Mouse (Mus musculus) liver, embryonic 16.5 days (tissue): ENCODE data around the gene Myo6. TPM values are rescaled to one million over a fixed set of nuclear protein-coding genes. Genes with fewer than 3 reads are reported as not detected.

Experiments
- ATAC-seq: fragments of 200-750 bp; cut with Nextera tagmentation; 2 replicates; pipeline ENCODE4 v1.8.0; 2017; ENCODE audit warnings: low read depth, mild to moderate bottlenecking, moderate number of reproducible peaks, moderate library complexity
- H3K27ac ChIP-seq: fragments of 300-500 bp; sonication (generic); 2 replicates; pipeline ENCODE4 v1.5.1; 2014; ENCODE audit warnings: mild to moderate bottlenecking, low read length
- H3K27me3 ChIP-seq: fragments of 300-500 bp; sonication (generic); 2 replicates; pipeline ENCODE4 v1.6.1; 2014; ENCODE audit warnings: low read depth, low read length, mixed read lengths; ENCODE audit not compliant: control insufficient read depth, insufficient read depth
- H3K36me3 ChIP-seq: fragments of 300-500 bp; sonication (generic); 2 replicates; pipeline ENCODE4 v1.6.1; 2014; ENCODE audit warnings: mild to moderate bottlenecking; ENCODE audit not compliant: control insufficient read depth, insufficient read depth
- H3K4me1 ChIP-seq: fragments of 300-500 bp; sonication (generic); 2 replicates; pipeline ENCODE4 v1.6.1; 2014; ENCODE audit warnings: low read depth, low read length, mixed read lengths; ENCODE audit not compliant: control insufficient read depth
- H3K4me2 ChIP-seq: fragments of 300-500 bp; sonication (generic); 2 replicates; pipeline ENCODE4 v1.6.1; 2014; ENCODE audit warnings: low read depth, low read length, mixed read lengths
- H3K4me3 ChIP-seq: fragments of 300-500 bp; sonication (generic); 2 replicates; pipeline ENCODE4 v1.5.1; 2014; ENCODE audit warnings: low read depth, mild to moderate bottlenecking, low read length
- H3K9ac ChIP-seq: fragments of 300-500 bp; sonication (generic); 2 replicates; pipeline ENCODE4 v1.6.1; 2014; ENCODE audit warnings: low read depth, low read length
- H3K9me3 ChIP-seq: fragments of 300-500 bp; sonication (generic); replicated peaks from 2 replicates; pipeline ENCODE4 v1.6.1; 2016; ENCODE audit warnings: low read length; ENCODE audit not compliant: control insufficient read depth
- WGBS: fragments of 180-500 bp; shearing (Covaris S2); extraction: QIAGEN DNeasy Blood & Tissue Kit; methylation state at CpG from one replicate; pipeline ENCODE4 v1.1.7; 2014; ENCODE audit not compliant: insufficient replicate concordance; 5-methylcytosine and 5-hydroxymethylcytosine counted together
- polyA plus RNA-seq: library from polyadenylated mRNA; unstranded; fragments of >200 nt; fragmentation: Nextera tagmentation; extraction: Ambion mirVana; gene quantifications from 2 replicates; pipeline ENCODE4 v1.2.1, GENCODE M21; 2015

Gene Myo6
- polyA plus RNA-seq, 1 experiment from 2014 or later: 3.9 TPM

DNA sequence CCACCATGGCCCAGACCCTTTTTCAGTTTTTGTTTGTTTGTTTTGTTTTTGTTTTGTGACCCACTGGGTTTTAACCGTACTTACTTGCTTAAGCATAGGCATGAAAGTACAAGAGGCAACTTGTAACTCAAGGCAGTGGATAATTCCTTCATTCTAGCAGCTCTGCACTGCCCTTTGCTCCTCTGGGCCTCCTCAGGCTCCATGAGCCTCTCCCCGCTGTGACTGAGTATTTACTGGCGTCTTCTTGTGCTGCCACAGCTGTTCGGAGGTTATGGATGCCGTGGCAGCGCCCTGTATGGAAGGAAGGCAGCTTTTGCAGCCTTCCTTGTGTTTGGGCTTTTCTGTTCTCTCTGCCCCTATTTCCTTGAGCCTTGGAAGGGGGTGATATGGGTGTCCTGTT is 26.4 kb downstream of the Myo6 start:
- H3K36me3 ChIP-seq: no peaks in the 10 kb centered on the region
- ATAC-seq: no peak
- WGBS: 64% methylated on average over 6 of the region's 6 CpGs
- H3K27me3 ChIP-seq: no peaks in the 10 kb centered on the region
- H3K27ac ChIP-seq: no peak overlapping the region
- no peaks in the 10 kb centered on the region for H3K4me1 ChIP-seq
- no peak overlapping the region for H3K4me2 ChIP-seq
- H3K9me3 ChIP-seq: no peaks in the 10 kb centered on the region
- no peak overlapping the region for H3K9ac ChIP-seq
- H3K4me3 ChIP-seq: no peak overlapping the region

DNA sequence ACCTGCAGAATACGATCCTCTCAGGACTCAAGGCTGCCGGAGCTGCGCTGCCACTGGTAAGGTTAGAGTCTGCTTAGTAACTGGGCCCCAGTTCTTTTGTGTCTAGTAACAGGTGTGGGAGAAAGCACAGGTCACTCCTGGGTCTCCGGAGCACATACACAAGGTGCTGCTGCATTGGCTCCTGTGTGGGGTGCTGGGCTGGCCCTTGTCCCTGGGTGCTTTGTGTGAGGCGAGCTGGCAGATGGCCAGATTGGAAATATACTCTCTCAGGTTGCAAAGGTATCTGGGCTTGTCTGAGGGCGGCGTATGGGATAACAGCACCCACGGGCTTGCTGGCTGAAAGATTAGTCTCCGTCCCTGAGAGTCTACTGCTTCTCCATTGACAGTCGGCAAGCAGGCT is 27.5 kb downstream of the Myo6 start:
- H3K9ac ChIP-seq: no peak overlapping the region
- H3K27me3 ChIP-seq: no peaks in the 10 kb centered on the region
- H3K4me2 ChIP-seq: no peak overlapping the region
- no peaks in the 10 kb centered on the region for H3K9me3 ChIP-seq
- no peak overlapping the region for H3K4me3 ChIP-seq
- H3K36me3 ChIP-seq: no peaks in the 10 kb centered on the region
- H3K27ac ChIP-seq: no peak overlapping the region
- ATAC-seq: peak; percentile 48; the same call in 1 of the 2 replicates
- 58% methylated on average over 10 of the region's 10 CpGs for WGBS
- H3K4me1 ChIP-seq: no peaks in the 10 kb centered on the region

DNA sequence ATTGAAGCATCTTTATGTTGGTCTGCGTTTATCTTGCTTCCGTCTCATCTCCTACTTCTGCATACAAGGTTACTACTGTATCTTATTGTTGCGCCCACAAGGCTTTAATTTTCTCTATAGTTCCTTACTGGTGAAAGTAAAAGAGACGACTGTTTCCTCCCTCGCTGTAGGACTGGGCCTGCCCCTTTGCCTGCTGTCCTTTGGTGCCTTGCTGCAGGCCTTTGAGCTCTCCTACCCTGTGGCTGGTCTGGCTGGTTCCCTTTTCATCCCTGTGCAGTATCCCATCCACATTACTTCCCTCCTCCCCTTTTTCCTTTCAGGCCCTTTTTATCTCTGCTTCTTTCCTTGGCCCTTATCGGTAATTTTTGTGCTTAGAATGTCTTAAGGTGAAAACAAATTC is 29.6 kb downstream of the Myo6 start:
- 49% methylated on average over 6 of the region's 6 CpGs for WGBS
- no peaks in the 10 kb centered on the region for H3K36me3 ChIP-seq
- no peaks in the 10 kb centered on the region for H3K27me3 ChIP-seq
- H3K9me3 ChIP-seq: no peaks in the 10 kb centered on the region
- H3K27ac ChIP-seq: no peak overlapping the region
- no peak for ATAC-seq
- no peak overlapping the region for H3K4me2 ChIP-seq
- no peak overlapping the region for H3K4me3 ChIP-seq
- no peak overlapping the region for H3K9ac ChIP-seq
- no peaks in the 10 kb centered on the region for H3K4me1 ChIP-seq

DNA sequence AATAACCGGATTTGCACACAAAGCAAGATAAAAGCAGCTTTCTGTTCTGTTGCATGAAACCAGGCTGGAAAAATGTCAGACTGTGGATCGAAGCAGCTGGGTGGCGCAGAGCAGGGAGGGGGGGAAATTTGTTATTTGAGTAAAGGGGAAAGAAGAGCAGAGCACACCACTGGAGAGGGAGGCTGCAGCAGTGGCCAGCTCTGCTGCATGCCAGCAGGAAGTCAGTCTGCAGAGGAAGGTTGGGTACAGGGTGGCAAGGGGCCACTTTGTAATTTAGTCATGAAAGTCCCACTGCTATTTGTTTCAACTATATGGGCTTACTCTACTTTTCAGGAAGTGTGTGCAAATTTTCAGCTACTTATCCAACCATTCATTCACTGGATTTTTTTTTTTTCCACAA is 31.3 kb downstream of the Myo6 start:
- no peaks in the 10 kb centered on the region for H3K27me3 ChIP-seq
- H3K9me3 ChIP-seq: no peaks in the 10 kb centered on the region
- no peak overlapping the region for H3K4me3 ChIP-seq
- no peak overlapping the region for H3K9ac ChIP-seq
- H3K4me1 ChIP-seq: no peaks in the 10 kb centered on the region
- WGBS: 47% methylated on average over 3 of the region's 3 CpGs
- H3K36me3 ChIP-seq: no peaks in the 10 kb centered on the region
- H3K4me2 ChIP-seq: no peak overlapping the region
- H3K27ac ChIP-seq: no peak overlapping the region
- no peak for ATAC-seq

DNA sequence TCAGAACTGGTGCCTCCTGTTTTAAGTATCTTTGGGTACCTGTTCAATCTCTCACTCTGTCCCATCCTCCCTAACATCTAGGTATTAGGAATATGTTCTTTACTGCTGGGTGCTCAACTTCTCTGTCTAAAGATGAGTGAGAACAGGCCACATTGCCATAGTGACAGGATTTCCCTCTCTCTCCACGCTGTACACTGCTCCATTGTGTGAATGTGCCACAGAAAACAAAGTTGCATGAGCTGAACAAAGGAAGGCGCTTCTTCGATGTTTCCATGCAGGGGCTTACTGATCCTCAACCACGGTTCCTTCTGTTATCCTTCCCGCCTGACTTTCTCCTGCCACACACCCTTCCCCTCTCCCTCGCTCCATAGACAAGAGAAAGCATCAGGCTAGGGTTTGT is 32.4 kb downstream of the Myo6 start:
- Histone ChIP-seq H3K4me2 (no peak overlapping the region), H3K9me3 (no peaks in the 10 kb centered on the region), H3K4me3 (no peak overlapping the region), H3K9ac (no peak overlapping the region), H3K4me1 (no peaks in the 10 kb centered on the region), H3K27ac (no peak overlapping the region), H3K27me3 (no peaks in the 10 kb centered on the region), H3K36me3 (no peaks in the 10 kb centered on the region)
- ATAC-seq: no peak
- WGBS: 63% methylated on average over 6 of the region's 6 CpGs

DNA sequence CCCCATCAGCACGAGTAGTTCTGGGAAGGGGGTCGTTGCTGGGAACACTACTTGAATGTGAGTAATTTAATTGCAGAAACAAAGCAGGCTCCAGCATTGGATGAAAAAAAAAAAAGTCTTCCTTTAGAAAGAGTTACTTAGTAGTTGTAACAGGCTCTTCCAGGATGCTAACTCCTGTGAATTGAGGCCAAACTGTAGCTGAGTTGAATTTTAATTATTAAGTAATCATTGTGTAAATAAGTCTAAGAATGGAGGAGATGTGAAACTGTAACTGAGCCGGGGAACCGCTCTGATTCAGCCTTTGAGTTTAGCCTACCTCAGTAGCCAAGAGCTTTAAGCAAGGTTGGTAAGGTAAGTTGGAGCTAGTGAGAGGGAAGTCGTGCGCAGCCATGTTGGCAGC is 36.0 kb downstream of the Myo6 start:
- 61% methylated on average over 6 of the region's 6 CpGs for WGBS
- Histone ChIP-seq H3K4me1 (no peaks in the 10 kb centered on the region), H3K4me3 (no peak overlapping the region), H3K27ac (no peak overlapping the region), H3K9me3 (no peaks in the 10 kb centered on the region), H3K27me3 (no peaks in the 10 kb centered on the region), H3K4me2 (no peak overlapping the region), H3K9ac (no peak overlapping the region), H3K36me3 (no peaks in the 10 kb centered on the region)
- no peak for ATAC-seq

DNA sequence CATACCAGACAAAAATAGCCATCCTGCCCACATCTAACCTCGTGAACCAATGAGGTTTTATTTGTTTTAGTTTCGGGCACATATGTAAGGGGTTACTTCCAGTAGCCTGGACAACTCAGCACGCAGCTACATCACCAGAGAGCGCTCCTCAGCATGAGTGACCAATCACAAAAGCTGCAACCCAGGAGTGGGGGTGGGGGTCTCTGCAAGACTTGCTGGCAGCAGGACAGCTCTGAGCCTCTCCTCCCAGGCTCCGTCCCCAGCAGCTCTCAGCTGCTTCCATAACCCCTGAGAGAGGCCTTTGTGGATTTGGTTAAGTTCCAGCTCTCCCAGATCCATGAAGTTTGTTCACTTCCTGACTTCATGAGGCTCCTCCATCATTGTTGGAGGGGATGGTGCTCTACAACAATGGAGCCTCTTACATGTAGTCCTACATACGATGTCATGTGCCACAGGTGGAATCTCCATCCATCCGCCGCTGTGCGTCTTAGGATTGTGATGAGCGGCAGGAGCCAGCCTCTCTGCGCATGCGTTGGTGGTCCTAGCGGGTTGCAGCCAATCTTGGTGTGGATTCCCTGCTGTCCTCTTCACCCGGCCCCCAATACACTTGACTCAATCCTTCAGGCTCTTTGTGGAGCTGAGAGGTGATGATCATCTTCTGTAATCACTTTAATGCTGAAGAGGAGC is 37.7 kb downstream of the Myo6 start:
- H3K36me3 ChIP-seq: no peaks in the 10 kb centered on the region
- no peak overlapping the region for H3K9ac ChIP-seq
- no peaks in the 10 kb centered on the region for H3K9me3 ChIP-seq
- 78% methylated on average over 14 of the region's 14 CpGs for WGBS
- no peak overlapping the region for H3K4me3 ChIP-seq
- H3K4me1 ChIP-seq: no peaks in the 10 kb centered on the region
- ATAC-seq: no peak
- no peak overlapping the region for H3K4me2 ChIP-seq
- H3K27ac ChIP-seq: no peak overlapping the region
- no peaks in the 10 kb centered on the region for H3K27me3 ChIP-seq

DNA sequence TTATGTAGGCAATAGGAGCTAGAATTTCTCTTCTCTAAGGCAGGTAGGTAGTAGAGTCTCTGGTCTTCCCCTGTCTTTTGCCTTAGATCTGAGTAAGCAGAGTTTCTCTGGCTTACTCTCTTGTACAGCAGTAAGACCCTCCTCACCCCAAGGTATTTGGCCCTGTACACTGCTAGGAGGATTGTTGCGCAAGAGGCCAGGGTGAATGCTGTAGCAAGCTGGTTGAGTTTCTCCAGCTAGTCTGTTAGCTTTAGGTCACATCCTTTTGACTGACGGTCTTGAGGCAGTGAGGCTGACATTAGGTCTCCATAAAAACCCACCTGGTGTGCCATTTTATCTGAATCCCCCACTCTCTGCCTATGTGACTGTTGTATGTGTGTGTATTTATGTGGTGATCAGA is 43.9 kb downstream of the Myo6 start:
- H3K36me3 ChIP-seq: no peaks in the 10 kb centered on the region
- H3K4me2 ChIP-seq: no peak overlapping the region
- H3K27me3 ChIP-seq: no peaks in the 10 kb centered on the region
- H3K27ac ChIP-seq: no peak overlapping the region
- ATAC-seq: no peak
- H3K9ac ChIP-seq: no peak overlapping the region
- H3K4me3 ChIP-seq: no peak overlapping the region
- H3K9me3 ChIP-seq: no peaks in the 10 kb centered on the region
- 49% methylated on average over 2 of the region's 2 CpGs for WGBS
- 0 out of 2 replicates have a peak, but pooled peaks cover 3% of the 10 kb centered on the region for H3K4me1 ChIP-seq

DNA sequence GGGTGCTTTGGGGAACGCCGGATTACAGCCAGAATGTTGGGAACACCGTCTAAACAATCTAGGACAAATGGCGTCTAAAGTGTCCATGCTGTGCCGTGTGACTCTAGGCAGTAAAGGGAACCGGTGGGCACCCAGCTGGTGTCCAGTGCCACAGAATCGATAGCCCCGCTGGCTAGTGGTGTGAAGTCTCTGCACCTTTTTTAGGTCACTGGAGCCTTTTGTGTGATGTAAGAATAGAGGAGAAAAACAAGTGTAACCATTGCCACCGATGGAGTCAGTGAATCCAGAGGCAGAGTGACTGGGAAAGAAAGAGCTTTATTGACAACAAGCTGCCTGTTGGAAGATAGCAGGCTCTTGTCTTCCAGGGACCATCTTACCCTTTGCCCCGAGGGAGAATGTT is 44.6 kb downstream of the Myo6 start:
- no peak for ATAC-seq
- 66% methylated on average over 10 of the region's 10 CpGs for WGBS

More for the DNA sequence above, 44.6 kb downstream of the Myo6 start:
- Histone ChIP-seq H3K9me3 (no peaks in the 10 kb centered on the region), H3K27ac (no peak overlapping the region), H3K36me3 (no peaks in the 10 kb centered on the region), H3K9ac (no peak overlapping the region), H3K27me3 (no peaks in the 10 kb centered on the region), H3K4me1 (0 out of 2 replicates have a peak, but pooled peaks cover 3% of the 10 kb centered on the region), H3K4me3 (no peak overlapping the region), H3K4me2 (no peak overlapping the region)
